Mouse (Mus musculus): Measurements from ENCODE around the gene Sct.

DNA sequence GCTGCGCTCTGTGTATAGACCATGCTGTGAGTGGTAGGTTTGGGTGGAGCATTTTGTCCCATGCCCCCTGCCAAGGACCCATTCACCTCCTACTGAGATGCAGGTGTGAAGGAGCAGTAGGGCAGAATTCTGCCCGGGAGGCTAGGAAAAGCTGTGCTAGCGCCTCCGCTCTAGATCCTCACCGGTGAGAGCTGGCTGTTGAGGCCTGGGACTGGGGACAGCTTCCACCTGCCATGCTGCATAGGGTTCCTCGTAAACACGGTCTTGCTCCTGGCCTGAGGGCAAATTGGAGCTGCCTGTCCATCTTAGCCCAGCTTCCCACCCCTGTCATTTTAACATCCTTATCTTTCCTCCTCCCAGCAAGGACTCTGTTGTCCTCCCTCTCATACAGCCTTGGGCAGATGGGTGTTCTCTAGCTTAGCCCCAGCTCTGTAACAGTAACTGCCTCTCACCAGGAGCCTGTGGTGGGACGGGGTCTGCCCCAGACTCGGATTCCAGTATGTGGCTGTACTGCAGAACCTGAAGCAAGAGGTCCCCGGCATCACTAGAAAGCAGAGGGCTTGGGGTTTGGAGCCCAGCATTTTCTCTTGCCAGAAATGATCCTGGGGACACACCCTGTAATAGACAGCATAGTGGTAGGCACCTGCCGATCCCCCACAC is 14.8 kb downstream of the Sct start:
- TF ChIP-seq NANOG (IDR thresholded peaks at IDR 0.05; ENCODE audit: borderline replicate concordance, low read length): no peak
- no peak for TF ChIP-seq CTCF (conservative IDR thresholded peaks at IDR 0.05; ENCODE audit: low read length)
